17 mouse cellular contexts compared by ENCODE assay signal in the genomic region with DNA sequence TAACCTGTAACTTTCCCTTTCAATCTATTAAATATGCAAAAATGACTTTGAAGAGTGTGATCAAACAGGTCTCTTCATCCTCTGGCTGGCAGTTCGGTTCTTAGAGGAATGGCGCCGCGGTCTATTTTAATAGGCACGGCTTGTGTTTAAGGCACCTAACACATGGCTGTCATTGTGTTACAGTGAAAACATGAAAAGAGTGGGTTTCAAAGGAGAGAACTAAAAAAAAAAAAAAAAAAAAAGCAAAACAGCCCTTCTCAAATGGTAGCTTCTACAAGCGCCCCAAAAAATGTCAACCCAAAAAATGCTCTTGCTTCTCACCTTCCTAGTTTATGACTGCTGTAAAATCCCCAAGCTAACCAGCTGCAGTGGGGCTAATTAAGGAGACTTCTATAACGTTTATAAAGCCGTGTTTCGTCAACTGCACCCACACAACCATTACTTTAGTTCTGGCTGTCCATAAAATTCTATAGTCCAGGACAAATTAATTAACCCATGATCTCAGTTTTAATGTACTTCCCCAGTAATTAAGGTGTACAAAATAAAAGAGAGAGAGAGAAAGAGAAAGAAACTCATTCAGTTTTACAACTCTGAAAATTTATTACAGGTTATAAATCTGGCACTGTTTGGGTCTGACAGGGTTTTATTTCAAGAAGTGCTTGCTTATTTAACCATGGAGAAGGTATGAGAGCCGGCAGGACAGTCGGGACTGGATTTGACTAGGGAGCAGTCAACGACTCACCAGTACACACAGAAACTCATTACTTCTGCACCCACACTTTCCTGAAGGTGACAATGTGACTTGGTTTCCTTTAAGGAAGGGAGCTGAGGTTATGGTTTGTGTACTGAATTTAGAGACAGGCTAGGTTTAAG. TPM values are rescaled to one million over a fixed set of nuclear protein-coding genes. Genes with fewer than 3 reads are reported as not detected.
DNase-seq lines count a peak whose midpoint lies in the region; ATAC-seq and TF ChIP-seq lines count a peak whose summit lies in the region.
"Had no signal": no experiment of that assay in that cellular context is flagged by ENCODE, and none has a peak within 500 bp of the region (broad histone marks: within the 10 kb centered on the region; RNA-seq: fewer than 3 reads in every experiment).

No protein-coding gene starts in this region.

- ATAC-seq in forebrain, postnatal 0 days = peak; percentile 51; the same call in 1 of the 2 replicates
- ATAC-seq in limb, embryonic 12.5 days (ENCODE audit: insufficient number of reproducible peaks, insufficient read depth, low FRiP score, low TSS enrichment, low read depth) = peak; percentile 53; the same call in 1 of the 2 replicates
- no peak for ATAC-seq in hindbrain, embryonic 14.5 days (ENCODE audit: low FRiP score)

- 21% methylated on average over 12 of the region's 12 CpGs for WGBS in forebrain, postnatal 0 days
- 6% methylated on average over 12 of the region's 12 CpGs for WGBS in limb, embryonic 12.5 days
- whole genome bisulfite sequencing in hindbrain, embryonic 14.5 days = 81% methylated on average over 12 of the region's 12 CpGs

- TF ChIP-seq CTCF in brain, embryonic 14.5 days (IDR thresholded peaks at IDR 0.05; ENCODE audit: borderline replicate concordance, extremely low read depth, insufficient read depth, insufficient read length) = no peak
- TF ChIP-seq CTCF in forebrain, postnatal 0 days (IDR thresholded peaks at IDR 0.05; ENCODE audit: low read depth) = no peak

- no peak for TF ChIP-seq POLR2A in brain, embryonic 14.5 days (IDR thresholded peaks at IDR 0.05; ENCODE audit: borderline replicate concordance, extremely low read depth, insufficient read depth, insufficient read length, poor library complexity, severe bottlenecking)

- H3K4me2 ChIP-seq in forebrain, postnatal 0 days (ENCODE audit: low read depth) = peak overlapping the region; percentile 43
- peak overlapping the region; percentile 52 for H3K4me2 ChIP-seq in limb, embryonic 12.5 days
- no peak overlapping the region for H3K4me2 ChIP-seq in hindbrain, embryonic 14.5 days (replicated peaks)
- H3K4me2 ChIP-seq: embryonic facial prominence, embryonic 15.5 days; hindbrain, embryonic 13.5 days; liver, embryonic 15.5 days; midbrain, embryonic 12.5 days had no signal

- no peaks in the 10 kb centered on the region for H3K4me1 ChIP-seq in forebrain, postnatal 0 days (ENCODE audit: insufficient read depth)
- peaks cover 47% of the 10 kb centered on the region for H3K4me1 ChIP-seq in limb, embryonic 12.5 days (replicated peaks)
- H3K4me1 ChIP-seq in hindbrain, embryonic 14.5 days (replicated peaks; ENCODE audit: control insufficient read depth, insufficient read depth, low read length) = no peaks in the 10 kb centered on the region
- H3K4me1 ChIP-seq: embryonic facial prominence, embryonic 15.5 days; hindbrain, embryonic 13.5 days had no signal

- peak; percentile 11 for DNase-seq in heart, adult 11 months
- no peak for DNase-seq in heart, postnatal 10 days
- peak; percentile 76 for DNase-seq in brain, embryonic 14.5 days (ENCODE audit: low read depth)
- peak; percentile 27 for DNase-seq in forebrain, postnatal 0 days
- DNase-seq in hindbrain, embryonic 14.5 days (ENCODE audit: low spot score) = no peak
- no peak for DNase-seq in frontal cortex, postnatal 25 days (ENCODE audit: low spot score in 2 of 2)
- DNase-seq in left cerebral cortex, adult 9 months (ENCODE audit: low spot score in 2 of 2) = no peak
- DNase-seq: B cell, adult 2 months; cerebellum, postnatal 36 days; heart, adult 18-20 months; lung, postnatal 14 days; right cerebral cortex, postnatal 14 days had no signal

- H3K9me3 ChIP-seq in forebrain, postnatal 0 days (ENCODE audit: low read length) = no peaks in the 10 kb centered on the region
- 0 out of 2 replicates have a peak, but pooled peaks cover 4% of the 10 kb centered on the region for H3K9me3 ChIP-seq in limb, embryonic 12.5 days
- no peaks in the 10 kb centered on the region for H3K9me3 ChIP-seq in hindbrain, embryonic 14.5 days (ENCODE audit: control insufficient read depth, low read length)
- H3K9me3 ChIP-seq: embryonic facial prominence, embryonic 15.5 days; hindbrain, embryonic 13.5 days; liver, embryonic 15.5 days; midbrain, embryonic 12.5 days had no signal

- intact Hi-C loops in heart, postnatal 10 days (cut with DNase I) = no loop called here

- H3K36me3 ChIP-seq in forebrain, postnatal 0 days (ENCODE audit: insufficient read depth) = peaks cover 16% of the 10 kb centered on the region; the same call in 1 of the 2 replicates
- H3K36me3 ChIP-seq in limb, embryonic 12.5 days = peaks cover 26% of the 10 kb centered on the region
- H3K36me3 ChIP-seq in hindbrain, embryonic 14.5 days (replicated peaks; ENCODE audit: control insufficient read depth, insufficient read depth) = peaks cover 42% of the 10 kb centered on the region
- H3K36me3 ChIP-seq: embryonic facial prominence, embryonic 15.5 days; liver, embryonic 15.5 days had no signal

- H3K27me3 ChIP-seq in forebrain, postnatal 0 days (ENCODE audit: insufficient read depth, low read length) = no peaks in the 10 kb centered on the region
- peaks cover 8% of the 10 kb centered on the region; the same call in 1 of the 2 replicates for H3K27me3 ChIP-seq in limb, embryonic 12.5 days
- no peaks in the 10 kb centered on the region for H3K27me3 ChIP-seq in hindbrain, embryonic 14.5 days (ENCODE audit: control insufficient read depth, insufficient read depth, low read length)
- H3K27me3 ChIP-seq: embryonic facial prominence, embryonic 15.5 days; hindbrain, embryonic 13.5 days; liver, embryonic 15.5 days; midbrain, embryonic 12.5 days had no signal

- H3K27ac ChIP-seq in forebrain, postnatal 0 days (ENCODE audit: low read depth, low read length) = no peak overlapping the region
- peak overlapping the region; percentile 82 for H3K27ac ChIP-seq in limb, embryonic 12.5 days
- no peak overlapping the region for H3K27ac ChIP-seq in hindbrain, embryonic 14.5 days
- H3K27ac ChIP-seq: embryonic facial prominence, embryonic 15.5 days; hindbrain, embryonic 13.5 days; liver, embryonic 15.5 days; midbrain, embryonic 12.5 days had no signal

- H3K9ac ChIP-seq in forebrain, postnatal 0 days = no peak overlapping the region
- H3K9ac ChIP-seq in limb, embryonic 12.5 days (replicated peaks) = no peak overlapping the region
- H3K9ac ChIP-seq in hindbrain, embryonic 14.5 days = no peak overlapping the region
- H3K9ac ChIP-seq: embryonic facial prominence, embryonic 15.5 days; hindbrain, embryonic 13.5 days; liver, embryonic 15.5 days; midbrain, embryonic 12.5 days had no signal

- no peak overlapping the region for H3K4me3 ChIP-seq in forebrain, postnatal 0 days (ENCODE audit: low read depth, low read length)
- 0 out of 2 replicates have a peak overlapping the region, but pooled peaks have one; percentile 18 for H3K4me3 ChIP-seq in limb, embryonic 12.5 days (replicated peaks)
- H3K4me3 ChIP-seq in hindbrain, embryonic 14.5 days (replicated peaks; ENCODE audit: low read length) = no peak overlapping the region
- H3K4me3 ChIP-seq: embryonic facial prominence, embryonic 15.5 days; hindbrain, embryonic 13.5 days; liver, embryonic 15.5 days; midbrain, embryonic 12.5 days had no signal

RNA-seq across cellular contexts. Expression of gene Bend4, which starts 27.3 kb away (rescaled TPM):
- 1 to 10 TPM; 5.4 to 9.4 TPM for total RNA-seq in heart, postnatal 10 days (2021)
- polyA plus RNA-seq in brain, embryonic 14.5 days (2012; rRNA removed) = 4.6 and 9.5 TPM in 2 replicates
- total RNA-seq in forebrain, postnatal 0 days (2014; rRNA removed) = 7.2 and 11.5 TPM in 2 replicates
- 2.6 and 5.0 TPM in 2 replicates for polyA plus RNA-seq in forebrain, postnatal 0 days (2015; fragmentation: Nextera tagmentation; extraction: Ambion mirVana)
- 7.8 and 8.3 TPM in 2 replicates for polyA plus RNA-seq in limb, embryonic 12.5 days (2016; fragmentation: Nextera tagmentation; extraction: Ambion mirVana)
- 15.1 and 15.9 TPM in 2 replicates for polyA plus RNA-seq in hindbrain, embryonic 14.5 days (2014; fragmentation: Nextera tagmentation; extraction: Ambion mirVana)

Comparison
In these comparisons a context has a peak if more than half of its experiments do, and no peak if none do; other contexts are left out.
1. DNase-seq: peak in heart, adult 11 months (single experiment), brain, embryonic 14.5 days (single experiment) and forebrain, postnatal 0 days (single experiment); none in heart, postnatal 10 days (0 of 2), hindbrain, embryonic 14.5 days (single experiment), frontal cortex, postnatal 25 days (0 of 2) and left cerebral cortex, adult 9 months (0 of 2).